Mouse (Mus musculus) bone marrow, adult 2 months (tissue): ENCODE results near the gene Zfr2.

Source experiments
- CTCF ChIP-seq: fragments of 200-500 bp; IDR thresholded peaks from 2 replicates; pipeline ENCODE4 v1.5.1; 2011; ENCODE audit warnings: low read length, control low read depth; ENCODE audit not compliant: control insufficient read depth, insufficient read depth
- POLR2A ChIP-seq: fragments of 200-500 bp; IDR thresholded peaks from 2 replicates; pipeline ENCODE4 v1.6.1; 2011; ENCODE audit warnings: low read depth, mild to moderate bottlenecking, control low read depth, low read length, borderline replicate concordance; ENCODE audit not compliant: control insufficient read depth

DNA sequence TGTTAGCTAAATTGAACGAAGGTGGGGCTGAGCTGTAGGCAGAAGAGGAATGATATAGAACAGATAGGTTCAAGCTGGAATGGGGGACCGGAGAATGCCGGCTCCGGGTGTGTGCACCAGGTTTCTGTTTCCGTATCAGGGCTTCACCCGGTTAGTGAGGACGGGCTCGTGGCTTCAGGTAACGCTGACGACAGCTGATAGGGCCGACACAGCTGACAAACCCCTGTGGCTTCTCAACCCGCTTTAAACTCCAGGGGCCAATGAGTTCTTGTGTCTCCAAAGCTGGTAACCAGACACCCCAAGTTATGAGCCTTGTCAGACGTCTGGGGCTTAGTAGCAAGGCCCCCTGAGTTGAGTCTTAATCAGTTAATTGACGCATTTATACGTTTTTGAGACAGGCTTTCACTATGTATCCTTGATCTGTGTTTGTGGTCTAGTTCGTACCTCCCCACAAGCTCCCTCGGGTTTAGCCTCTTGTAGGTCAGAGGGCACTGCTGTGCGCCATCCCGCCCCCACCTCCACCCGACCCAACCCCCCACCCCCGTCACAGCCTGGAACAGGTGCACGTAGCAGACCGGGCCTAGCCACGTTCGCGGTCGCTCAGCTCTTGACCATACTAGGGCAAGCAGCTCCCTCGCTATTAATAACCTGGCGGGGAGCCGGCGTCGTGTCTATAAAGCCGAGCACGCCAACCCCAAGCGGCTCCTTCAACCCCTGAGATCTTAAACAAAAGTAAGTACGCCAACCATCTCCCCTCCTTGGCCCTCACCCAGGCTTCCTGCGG lies 38.8 kb upstream of the Zfr2 start:
- no peak for TF ChIP-seq CTCF
- no peak for TF ChIP-seq POLR2A
